Mouse (Mus musculus) fat pad, adult 2 months (tissue): ENCODE results near the gene Zfp30.

ENCODE experiments used
- DNase-seq: peaks from one replicate; pipeline ENCODE4 v3.0.0-alpha.2; 2011; ENCODE audit warnings: low read depth, low spot score; ENCODE audit errors: extremely low read depth

Zfp30 gene

GRCm38 (mm10) chr7:29783871-29784551 lies at the start of gene Zfp30:
TSS of gene Zfp30 (plus strand) at chr7:29783998.
- no peak for DNase-seq

- DNase-seq, result no peak
Measured at GRCm38 (mm10) chr7:29742258-29742657, 41.5 kb upstream of the Zfp30 start.

- DNase-seq, result no peak
Measured at GRCm38 (mm10) chr7:29760476-29760875, 23.3 kb upstream of the Zfp30 start.

GRCm38 (mm10) chr7:29764702-29765101 lies 19.1 kb upstream of the Zfp30 start:
- DNase-seq, result no peak

GRCm38 (mm10) chr7:29767058-29767686 lies 16.6 kb upstream of the Zfp30 start:
- DNase-seq, result peak; percentile 45

GRCm38 (mm10) chr7:29768090-29768900 lies 15.5 kb upstream of the Zfp30 start, which contains the start of gene Zfp84:
TSS of gene Zfp84 (plus strand) at chr7:29768552.
- peak; percentile 72 for DNase-seq

GRCm38 (mm10) chr7:29768980-29769379 lies 14.8 kb upstream of the Zfp30 start:
- no peak for DNase-seq

- no peak for DNase-seq
Measured at GRCm38 (mm10) chr7:29773503-29773902, 10.3 kb upstream of the Zfp30 start.

- no peak for DNase-seq
Measured at GRCm38 (mm10) chr7:29774371-29774770, 9.4 kb upstream of the Zfp30 start.

GRCm38 (mm10) chr7:29776568-29776967 lies 7.2 kb upstream of the Zfp30 start:
- DNase-seq, result no peak

GRCm38 (mm10) chr7:29777372-29777771 lies 6.4 kb upstream of the Zfp30 start:
- no peak for DNase-seq

GRCm38 (mm10) chr7:29785023-29785422 lies 1.2 kb downstream of the Zfp30 start:
- no peak for DNase-seq

GRCm38 (mm10) chr7:29785888-29786287 lies 2.1 kb downstream of the Zfp30 start:
- no peak for DNase-seq

GRCm38 (mm10) chr7:29792906-29793305 lies 9.1 kb downstream of the Zfp30 start:
- DNase-seq, result no peak

- no peak for DNase-seq
Measured at GRCm38 (mm10) chr7:29807046-29807445, 23.2 kb downstream of the Zfp30 start.

GRCm38 (mm10) chr7:29812244-29812643 lies 28.4 kb downstream of the Zfp30 start:
- no peak for DNase-seq

- DNase-seq, result no peak
Measured at GRCm38 (mm10) chr7:29814381-29814780, 30.6 kb downstream of the Zfp30 start.

GRCm38 (mm10) chr7:29815061-29815784 lies 31.4 kb downstream of the Zfp30 start:
- DNase-seq, result no peak

- DNase-seq, result peak; percentile 64
Measured at GRCm38 (mm10) chr7:29815910-29816429, 32.2 kb downstream of the Zfp30 start, which contains the start of gene Zfp790. TSS of gene Zfp790 (plus strand) at chr7:29816114.

- DNase-seq, result no peak
Measured at GRCm38 (mm10) chr7:29818619-29819254, 34.9 kb downstream of the Zfp30 start.
